Mouse (Mus musculus) lung, postnatal 36 days (tissue): ENCODE results near the gene Slc25a41.
A peak's percentile ranks its signal among the peaks of the same experiment; 100 is the strongest.

Source experiments
- DNase-seq: peaks from one replicate; pipeline ENCODE4 v3.0.0; 2022; ENCODE audit warnings: mixed read lengths

The Slc25a41 gene

GRCm38 (mm10) chr17:57038978-57039377, 2.5 kb downstream of the Slc25a41 start:
- no peak for DNase-seq

DNA sequence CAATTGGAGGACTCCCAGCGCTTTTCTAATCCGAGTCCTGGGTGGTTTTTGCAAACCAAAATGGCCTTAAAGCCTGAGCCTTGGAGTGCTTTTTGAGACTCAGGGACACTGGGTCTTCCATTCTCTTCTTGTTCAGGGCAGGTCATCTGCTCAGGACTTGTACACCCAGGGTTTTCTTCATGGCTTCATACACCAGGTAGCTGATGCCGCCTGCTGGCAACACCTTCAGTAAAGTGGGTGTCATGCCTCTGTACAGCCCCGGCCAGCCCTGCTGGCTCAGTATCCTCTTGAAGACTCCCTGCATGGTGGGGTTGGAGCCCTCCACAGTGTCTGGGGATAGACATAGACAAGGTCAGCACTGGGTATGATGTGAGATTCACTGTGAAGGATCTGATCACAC, 8.6 kb downstream of the Slc25a41 start:
- no peak for DNase-seq

DNA sequence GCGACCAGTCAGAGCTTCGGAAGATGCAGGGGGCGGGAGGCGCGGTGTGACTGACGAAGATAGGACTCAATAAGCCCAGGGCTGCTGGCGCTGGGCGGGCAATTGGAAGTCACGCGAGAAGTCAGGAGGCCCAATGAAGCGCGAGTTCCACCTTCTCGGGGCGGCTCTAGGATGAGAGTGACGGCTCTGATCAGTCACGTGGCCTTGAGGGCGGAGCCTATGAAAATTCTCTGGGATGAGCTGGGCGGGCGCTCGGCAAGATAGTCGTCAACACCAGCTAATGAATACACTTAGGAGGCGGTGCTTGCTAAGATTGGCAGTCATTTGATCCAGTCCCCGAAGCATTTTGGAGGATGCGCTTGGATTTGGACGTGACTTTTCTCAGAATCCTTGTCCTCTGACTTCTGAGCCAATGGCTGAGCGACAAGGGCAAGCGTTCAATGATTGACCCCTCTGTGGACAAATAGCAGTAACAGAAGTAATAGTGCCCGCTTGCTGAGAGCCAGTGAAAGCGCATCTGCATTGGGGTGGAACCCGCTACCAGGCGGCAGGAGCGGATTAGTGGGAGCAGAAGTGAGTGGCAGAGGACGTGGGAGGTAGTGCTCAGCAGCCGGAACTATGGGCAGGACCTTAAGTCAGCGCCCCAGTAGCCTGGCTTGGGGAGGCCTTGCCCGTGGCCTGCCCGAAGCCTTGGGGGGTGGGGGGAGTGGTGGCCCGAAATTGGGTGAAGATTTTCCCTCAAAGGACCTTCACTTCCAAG, 9.6 kb downstream of the Slc25a41 start:
- DNase-seq = peak; percentile 100

DNA sequence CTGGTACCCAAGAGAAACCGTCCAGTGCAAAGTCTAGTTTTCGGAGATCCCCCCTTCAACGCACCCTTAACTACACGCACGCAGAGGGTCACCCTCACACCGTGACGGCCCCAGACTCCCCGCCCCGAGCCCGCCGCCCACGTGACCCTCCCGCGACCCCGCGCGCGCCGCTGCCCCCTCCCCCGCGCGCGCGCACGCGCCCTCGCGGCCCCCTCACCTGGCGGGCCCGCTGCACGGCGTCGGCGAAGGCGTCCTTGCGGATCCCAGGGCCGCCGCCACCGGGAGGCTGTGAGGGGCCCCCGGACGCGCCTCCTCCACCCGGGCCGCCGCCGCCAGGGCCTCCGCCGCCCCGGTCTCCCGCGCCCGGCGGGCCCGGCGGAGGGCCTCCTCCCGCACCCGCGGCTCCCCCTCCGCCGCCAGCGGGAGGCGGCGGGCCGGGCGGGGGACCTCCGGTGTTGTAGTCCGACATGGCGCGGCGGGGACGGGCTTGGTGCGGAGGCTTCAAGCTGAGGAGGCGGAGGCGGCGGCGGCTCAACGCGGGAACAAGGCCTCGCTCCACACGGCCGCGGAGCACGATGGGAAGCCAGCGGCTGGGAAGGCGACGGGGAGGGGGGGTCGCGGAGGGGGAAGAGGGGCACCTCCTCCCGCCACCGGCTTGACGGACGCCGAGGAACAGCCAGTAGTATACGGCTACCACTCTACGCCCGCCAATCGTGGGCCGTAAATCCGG, 10.4 kb downstream of the Slc25a41 start, which contains the start of gene Khsrp:
Khsrp (minus strand) TSS at position 592 of the 730 bp plus-strand sequence.
- no peak for DNase-seq

- no peak for DNase-seq
Observed at GRCm38 (mm10) chr17:57029691-57030090, 11.8 kb downstream of the Slc25a41 start.

DNA sequence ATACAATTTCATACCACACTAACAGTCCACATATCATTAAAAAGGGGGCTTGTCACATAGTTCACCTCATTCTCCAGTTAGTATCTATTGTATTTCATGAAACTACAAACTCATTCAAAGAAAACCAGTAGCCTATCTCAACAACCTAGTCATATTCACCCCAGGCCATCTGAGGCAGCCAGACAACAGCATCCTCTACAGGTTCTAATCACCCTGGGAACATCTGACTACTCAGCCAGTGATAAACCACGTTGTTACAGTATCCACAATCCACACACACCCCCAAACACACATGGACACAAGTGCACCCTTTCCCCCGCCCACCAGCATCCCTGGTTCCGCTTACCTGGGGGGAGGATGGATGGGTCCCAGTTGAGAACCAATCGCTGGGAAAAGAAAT, 14.0 kb downstream of the Slc25a41 start:
- DNase-seq = no peak

GRCm38 (mm10) chr17:57020960-57021359, 20.5 kb downstream of the Slc25a41 start:
- DNase-seq = no peak

- no peak for DNase-seq
Observed at GRCm38 (mm10) chr17:57019693-57020092, 21.8 kb downstream of the Slc25a41 start.

DNA sequence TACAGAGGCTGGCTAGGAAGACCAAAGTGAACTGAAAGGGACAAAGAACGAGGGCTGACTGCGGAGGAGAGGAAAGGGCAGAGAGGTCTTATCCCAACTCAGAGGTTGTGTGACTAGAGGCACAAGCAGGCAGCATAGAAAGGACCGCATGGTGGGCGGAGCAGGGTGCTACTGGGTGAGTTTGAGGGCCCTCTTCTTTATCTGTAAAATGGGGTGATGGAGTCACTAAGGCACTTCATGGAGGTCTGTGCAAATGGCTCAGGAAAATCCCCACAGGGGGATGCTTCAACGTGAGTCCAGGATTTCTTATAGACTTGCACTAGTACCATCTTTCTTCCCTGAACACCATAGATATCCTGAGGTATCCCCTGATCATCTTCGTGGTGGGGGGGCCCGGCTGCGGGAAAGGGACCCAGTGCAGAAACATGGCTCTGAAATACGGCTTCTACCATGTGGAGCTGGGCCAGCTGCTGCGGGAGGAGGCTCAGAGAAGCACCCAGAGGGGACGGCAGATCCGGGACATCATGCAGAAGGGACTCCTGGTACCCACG, 29.1 kb downstream of the Slc25a41 start:
- DNase-seq = no peak

GRCm38 (mm10) chr17:57011236-57012141, 30.0 kb downstream of the Slc25a41 start, which contains the start of the genes Gtf2f1 and Gm17949:
Gene Gtf2f1, minus strand, starts transcription at chr17:57011288.
Gene Gm17949, plus strand, starts transcription at chr17:57011469.
- peak; percentile 95 for DNase-seq

DNA sequence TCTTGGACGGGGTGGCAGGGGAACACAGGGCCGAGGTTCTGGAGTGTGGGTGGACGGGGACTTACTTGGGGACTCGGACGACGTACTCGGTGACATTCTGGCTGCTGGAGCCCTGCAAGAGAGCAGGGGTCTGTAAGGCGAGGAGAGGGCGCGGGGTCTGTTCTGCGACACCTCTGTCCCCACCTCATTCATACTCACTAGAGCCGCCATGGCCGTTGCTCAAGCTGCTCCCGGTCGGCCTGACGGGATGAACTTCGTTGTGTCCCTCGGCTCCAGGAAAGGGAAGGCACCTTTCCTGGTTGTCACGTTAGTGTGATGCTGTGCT, 30.6 kb downstream of the Slc25a41 start:
- no peak for DNase-seq

- DNase-seq = no peak
Observed at GRCm38 (mm10) chr17:57007137-57007905, 34.1 kb downstream of the Slc25a41 start.

DNA sequence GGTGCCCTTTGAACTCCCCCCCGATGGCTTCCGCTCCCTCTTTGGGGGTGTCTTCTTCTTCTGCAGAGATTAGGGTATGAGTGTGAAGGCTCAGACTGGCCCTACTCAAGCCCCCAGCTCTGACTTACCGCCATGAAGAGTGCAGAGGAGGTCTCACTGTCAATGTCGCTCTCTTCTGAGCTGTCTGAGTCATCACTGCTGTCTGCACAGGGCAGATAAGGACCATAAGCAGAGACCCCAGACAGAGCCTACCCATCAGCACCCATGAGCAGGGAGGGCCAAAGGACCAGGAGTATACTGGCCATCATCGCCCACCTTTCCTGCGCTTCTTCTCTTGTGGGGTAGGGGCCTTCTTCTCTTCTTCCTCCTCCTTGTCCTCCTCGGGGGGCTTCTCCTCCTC, 37.5 kb downstream of the Slc25a41 start:
- DNase-seq = no peak

- DNase-seq = no peak
Observed at GRCm38 (mm10) chr17:57001228-57001627, 40.2 kb downstream of the Slc25a41 start.

- DNase-seq = no peak
Observed at GRCm38 (mm10) chr17:56999968-57000609, 41.4 kb downstream of the Slc25a41 start, which contains the start of gene Pspn. Gene Pspn, minus strand, starts transcription at chr17:57000018.

DNA sequence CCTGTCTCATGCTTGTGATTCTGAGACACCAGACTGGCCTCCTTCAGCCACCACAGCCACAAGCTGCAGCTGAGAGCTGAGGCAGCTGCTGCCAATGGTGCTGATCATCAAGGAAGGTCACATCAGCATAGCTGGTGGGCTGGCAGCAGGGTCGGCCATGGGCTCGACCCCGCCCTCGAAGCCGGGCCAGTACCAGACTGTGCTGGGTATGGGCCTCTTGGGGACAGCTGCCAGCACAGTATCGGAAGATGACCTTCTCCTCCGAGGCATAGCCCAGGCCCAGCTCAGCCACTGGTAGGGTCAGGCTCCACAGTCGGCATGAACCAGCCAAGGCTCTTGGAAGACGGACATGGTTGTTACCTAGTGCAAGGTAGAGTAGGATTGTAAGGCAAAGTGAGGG, 42.0 kb downstream of the Slc25a41 start:
- DNase-seq = no peak

GRCm38 (mm10) chr17:56997029-56997667, 44.3 kb downstream of the Slc25a41 start, which contains the start of gene Alkbh7:
Gene Alkbh7, plus strand, starts transcription at chr17:56997339.
- peak; percentile 100 for DNase-seq

DNA sequence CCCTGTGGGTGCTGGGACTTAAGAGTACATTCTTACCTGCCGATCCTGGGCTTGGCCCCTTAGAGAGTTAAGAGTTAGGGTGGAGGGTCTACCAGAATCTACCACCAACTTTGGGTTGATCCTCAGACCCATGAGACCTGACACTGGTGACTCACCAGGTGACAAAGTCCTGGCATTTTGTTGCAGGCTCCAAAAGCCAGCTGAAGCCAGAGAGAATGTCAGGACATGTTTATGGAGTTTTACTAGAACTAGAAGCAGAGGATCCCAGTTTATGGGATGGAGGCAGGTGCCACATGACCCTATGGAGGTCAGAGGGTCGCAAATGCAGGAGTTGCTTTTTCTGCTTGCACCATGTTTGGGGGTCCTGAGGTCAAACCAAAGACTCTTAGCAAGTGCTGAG, 44.9 kb downstream of the Slc25a41 start:
- DNase-seq = no peak

DNA sequence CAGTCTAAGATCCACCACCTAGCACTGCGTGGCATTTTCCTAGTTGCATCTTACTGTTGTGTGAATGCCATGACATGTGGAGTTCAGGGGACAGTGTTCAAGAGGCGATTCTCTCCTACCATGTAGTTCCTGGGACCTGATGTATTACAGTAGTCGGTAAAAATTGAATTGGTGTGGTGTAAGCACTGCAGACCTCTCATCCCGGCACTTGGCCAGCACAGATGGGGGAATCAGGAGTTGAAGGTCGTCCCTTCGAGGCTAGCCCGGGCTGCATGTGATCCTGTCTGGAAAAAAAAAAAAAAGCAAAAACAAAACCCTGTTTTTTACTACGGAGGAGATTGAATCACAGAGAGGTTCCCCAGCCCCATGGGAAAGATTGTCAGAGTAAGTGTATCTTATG, 46.4 kb downstream of the Slc25a41 start:
- DNase-seq = no peak

GRCm38 (mm10) chr17:56990966-56991365, 50.5 kb downstream of the Slc25a41 start:
- DNase-seq = no peak
